Mouse (Mus musculus) thymus, adult 18-20 months (tissue): ENCODE data around the gene Trim71.

Source experiments
- DNase-seq, 2 experiments: peaks; one replicate each; pipeline ENCODE4 v3.0.0; 2022; ENCODE audit warnings: mixed read lengths in 2 of 2

Trim71 gene

DNA sequence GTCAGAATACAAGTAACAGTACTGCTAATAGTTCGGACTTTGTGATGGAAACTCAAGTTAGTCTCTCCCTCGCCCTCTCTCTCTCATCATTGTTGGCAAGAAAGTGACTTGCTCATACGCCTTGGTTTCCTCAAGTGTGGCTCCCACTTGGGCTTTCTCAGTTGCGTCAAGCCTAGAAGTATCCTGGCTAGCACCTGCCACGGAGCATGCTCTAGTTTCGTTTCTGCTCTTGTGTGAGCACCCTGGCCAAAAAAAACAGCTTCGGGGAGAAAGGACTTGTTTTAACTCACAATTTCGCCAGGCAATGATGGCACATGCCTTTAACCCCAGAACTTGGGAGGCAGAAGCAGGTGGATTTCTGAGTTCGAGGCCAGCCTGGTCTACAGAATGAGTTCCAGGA is 87.2 kb downstream of the Trim71 start:
- no peak for DNase-seq

DNA sequence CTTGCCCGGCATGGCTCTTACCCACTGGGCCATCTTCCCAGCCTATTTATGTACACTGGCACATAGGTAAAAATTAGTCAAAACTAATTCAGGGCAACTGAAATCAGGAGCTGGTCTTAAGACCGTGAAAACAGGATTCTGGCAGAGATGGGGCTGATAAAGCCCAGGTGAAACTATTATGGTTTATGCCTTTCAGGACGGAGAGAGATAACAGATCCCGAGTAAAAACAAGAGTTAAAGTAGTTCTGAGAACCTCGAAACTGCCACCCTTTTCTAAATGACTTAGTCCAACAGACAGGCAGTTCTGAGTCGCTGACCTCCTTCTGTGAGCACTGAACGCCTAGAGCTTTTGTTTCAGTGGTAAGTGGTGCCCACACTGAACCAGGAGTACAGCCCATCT is 92.3 kb downstream of the Trim71 start:
- no peak for DNase-seq

DNA sequence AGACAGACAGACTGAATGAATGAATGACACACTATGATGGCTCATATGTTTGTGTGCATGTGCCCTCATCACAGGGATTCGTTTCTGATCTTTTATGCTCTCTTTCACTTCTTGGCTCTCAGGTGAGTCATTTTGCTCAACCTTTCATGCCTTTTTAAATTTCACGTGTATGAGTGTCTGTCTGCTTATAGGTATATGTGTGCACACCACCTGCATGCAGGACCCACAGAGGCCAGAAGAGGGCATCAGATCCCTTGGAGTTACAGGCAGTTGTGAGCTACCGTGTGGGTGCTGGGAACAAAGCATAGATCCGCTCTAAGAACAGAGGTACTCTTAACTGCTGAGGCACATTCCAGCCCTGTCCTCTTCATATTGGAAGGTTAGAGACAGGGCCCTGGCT is 95.5 kb downstream of the Trim71 start:
- DNase-seq = no peak

DNA sequence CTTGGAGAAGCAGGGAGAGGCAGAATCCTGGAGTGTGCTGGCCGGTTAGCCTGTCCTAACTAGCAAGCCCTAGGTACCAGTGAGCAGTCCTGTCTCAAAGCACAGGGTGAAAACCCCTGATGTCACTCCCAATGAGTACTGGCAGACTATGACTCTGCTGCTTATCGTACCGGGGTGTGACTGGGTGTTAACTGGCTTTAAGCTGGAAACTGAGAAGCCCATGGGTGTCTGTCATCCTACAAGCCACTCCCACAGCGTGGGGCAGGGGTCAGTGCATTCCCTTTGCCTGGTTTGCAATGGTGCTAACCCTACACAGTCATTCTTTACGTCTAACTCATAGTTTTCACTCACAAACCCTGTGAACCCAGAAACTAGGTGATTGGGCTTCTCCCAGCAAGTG is 96.0 kb downstream of the Trim71 start:
- no peak for DNase-seq

DNA sequence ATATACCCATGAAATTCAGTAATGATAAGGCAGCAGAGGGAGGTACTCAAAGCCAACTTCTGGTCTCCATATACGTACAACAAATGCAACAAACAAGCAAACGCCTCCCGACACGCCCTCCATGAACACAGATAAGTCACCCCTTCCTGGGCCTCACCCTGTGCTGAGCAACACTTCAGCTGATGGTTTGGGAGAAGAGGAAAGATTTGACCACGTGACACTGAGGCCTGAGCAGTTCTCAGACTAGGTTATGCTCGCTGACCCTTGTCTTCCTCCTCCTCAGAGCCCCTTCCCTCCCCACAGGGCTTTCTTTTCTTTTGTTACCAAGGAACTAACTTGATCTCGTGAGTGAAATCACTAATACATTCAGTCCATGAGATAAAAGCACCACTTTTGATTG is 97.3 kb downstream of the Trim71 start:
- no peak for DNase-seq

DNA sequence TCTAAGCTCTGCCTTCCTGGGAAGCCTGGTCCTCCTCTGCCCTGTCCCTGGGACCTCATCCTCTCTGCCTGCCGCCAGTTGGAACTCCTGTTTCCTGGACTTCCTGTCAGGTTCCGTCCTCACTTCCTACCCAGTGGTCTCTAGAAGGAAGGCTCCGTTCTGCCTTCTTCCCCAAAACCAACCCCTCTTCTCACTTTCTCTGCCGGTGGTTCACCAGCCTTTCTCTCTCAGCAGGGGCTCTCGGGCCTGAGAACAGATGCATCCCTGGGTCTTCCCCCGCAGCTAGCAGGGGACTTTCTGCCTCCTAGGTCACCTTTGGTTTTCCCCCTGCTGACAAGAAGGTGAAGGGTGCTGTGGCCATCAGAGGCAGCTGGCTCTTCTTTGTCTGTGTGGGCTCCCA is 98.7 kb downstream of the Trim71 start:
- no peak for DNase-seq

DNA sequence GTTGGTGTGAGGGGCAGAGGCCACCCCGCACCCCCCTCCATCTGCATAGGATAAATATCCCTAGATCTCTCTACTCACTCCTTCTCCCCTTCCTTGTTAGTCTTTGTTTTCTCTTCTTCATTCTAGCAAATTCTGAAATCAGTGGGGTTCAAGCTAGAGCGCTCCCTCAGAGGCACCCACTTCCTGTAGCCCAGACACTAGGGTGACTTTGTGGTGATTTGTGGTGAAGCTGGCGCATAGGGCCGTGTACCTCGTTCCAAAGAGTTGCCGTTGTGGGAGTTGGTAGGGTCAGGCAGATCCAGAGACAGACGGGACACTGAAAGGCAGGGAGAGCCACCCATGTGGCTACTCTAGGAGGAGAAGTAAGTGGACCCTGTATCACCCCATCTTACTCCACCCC is 101.6 kb downstream of the Trim71 start:
- DNase-seq = no peak

DNA sequence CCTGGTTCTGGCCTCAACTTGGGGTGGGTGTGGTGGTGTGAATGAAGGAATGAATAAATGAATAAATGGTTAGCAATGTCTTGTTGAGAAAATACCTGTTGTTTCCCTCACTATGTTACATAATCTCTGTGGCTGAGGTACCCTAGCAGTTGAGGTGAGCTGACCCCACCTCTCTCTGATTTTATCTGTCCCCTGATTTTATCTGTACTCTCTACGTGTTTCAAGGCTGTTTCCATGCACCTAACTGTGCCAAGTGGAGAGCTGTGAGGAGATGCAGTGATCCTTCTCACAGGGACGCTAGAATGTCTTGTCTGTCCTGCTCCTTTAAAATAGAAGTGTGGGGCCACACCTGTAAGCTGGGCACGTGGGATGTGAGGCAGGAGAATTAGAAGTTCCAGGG is 105.7 kb downstream of the Trim71 start:
- no peak for DNase-seq
